Mouse (Mus musculus) yolk sac, embryonic 10.5 days (tissue): Measurements from ENCODE around the gene Dcps.

Source experiments
- DNase-seq: peaks from one replicate; pipeline ENCODE4 v3.0.0-alpha.2; 2017; ENCODE audit warnings: low spot score

The Dcps gene

DNA sequence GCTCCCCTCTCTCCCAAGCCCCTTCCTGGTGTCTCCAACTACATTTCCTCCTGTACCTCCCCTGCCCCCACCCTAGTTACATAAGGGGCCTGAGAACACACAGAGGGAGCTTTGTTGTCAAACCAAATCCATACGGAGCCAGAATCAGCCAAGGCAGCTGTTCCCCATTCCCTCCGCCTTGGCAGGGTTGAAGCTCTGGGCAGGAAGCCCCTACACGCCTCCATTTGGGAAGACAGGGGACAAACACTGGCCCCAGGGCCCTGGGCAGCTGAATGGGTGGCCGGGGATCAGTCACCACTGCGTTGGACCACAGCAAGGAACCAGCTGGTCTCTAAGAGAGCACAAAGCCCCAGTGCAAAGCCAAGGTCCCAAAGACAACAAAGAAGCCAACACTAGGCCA is 66.9 kb downstream of the Dcps start:
- no peak for DNase-seq

DNA sequence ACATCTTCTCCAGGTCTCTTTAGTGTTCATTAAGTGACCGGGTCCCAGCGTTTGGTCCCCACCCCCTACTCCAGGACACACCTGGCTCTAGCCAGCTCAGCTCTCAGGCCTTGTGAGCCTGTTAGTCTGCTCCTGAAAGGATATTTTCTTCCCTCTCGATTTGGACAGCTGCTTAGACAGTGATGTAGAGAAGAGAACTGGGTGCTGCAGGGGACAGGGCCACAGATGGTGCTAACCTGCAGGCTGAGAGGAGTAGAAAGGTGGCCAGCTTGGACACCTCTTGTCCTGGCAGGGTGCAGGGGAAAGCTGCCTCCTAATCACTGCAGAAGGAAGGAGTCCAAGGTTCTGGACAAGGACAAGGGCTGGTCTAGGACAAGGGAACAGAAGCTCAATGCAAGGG is 67.8 kb downstream of the Dcps start:
- DNase-seq, result no peak

- no peak for DNase-seq
Observed at GRCm38 (mm10) chr9:35107396-35107795, 68.5 kb downstream of the Dcps start.

DNA sequence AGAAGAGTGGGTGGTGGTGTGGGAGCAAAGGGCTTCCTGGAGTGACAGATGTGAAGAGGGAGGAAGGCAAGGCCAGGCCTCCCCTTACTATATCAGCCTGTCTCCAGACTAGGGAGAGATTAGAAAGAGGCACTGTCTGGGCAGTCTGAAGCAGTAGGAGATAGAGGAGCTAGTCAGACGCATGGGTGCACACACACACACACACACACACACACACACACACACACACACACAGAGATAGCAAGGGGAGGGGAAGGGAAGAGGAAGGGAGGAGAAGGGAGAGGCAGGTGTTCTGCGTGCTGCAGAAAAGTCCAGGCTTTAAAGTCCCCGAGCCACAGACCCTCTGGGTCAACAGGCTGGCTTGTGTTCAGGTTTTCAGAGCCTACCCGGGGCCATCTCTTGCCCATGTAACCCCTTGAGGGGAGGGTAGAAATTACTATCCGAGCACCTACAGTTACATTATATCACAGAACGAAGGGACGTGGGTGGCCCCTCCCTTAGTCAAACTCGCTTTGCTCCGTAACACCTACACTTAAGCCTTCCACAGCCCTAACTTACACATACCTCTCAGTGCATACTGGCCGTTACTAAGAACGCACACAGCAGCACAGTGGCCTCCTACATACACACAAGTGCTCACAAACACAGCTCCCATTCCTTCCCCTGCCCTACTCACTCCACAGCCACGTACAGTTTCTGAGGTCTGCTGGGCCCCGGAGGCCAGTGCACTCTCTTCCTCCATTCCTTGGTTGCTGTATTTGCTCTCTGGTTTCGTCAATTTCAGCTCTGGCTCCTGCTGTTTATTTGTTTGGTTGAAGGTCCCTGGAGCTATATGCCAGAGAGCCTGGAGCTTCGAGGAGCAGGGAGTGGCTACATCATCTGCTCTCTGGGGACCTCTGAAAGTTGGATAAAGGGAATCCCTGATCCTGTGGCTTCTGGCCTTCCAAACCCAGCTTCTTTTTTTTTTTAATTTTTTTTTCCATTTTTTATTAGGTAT is 69.7 kb downstream of the Dcps start:
- peak; percentile 36 for DNase-seq

DNA sequence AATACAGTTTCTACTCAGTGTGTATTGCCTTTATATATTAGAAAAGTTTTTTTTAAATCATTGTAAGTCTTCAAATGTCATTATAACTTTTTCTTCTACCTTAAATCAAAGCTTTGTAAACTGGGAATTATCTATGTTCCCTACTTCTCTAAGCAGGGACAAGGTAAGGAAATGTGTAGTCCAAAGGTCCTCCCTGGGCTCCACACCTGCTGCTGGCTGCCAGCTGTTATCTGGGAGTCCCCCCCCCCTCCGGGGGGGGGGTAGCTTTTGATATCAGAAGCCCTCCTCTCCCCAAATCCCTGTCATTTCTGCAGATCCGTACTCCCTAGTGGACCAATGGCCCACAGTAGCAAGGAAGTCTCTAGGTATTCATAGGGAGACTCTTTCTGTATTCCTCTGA is 70.4 kb downstream of the Dcps start:
- DNase-seq, result no peak

GRCm38 (mm10) chr9:35104711-35105110 is 71.2 kb downstream of the Dcps start:
- no peak for DNase-seq

DNA sequence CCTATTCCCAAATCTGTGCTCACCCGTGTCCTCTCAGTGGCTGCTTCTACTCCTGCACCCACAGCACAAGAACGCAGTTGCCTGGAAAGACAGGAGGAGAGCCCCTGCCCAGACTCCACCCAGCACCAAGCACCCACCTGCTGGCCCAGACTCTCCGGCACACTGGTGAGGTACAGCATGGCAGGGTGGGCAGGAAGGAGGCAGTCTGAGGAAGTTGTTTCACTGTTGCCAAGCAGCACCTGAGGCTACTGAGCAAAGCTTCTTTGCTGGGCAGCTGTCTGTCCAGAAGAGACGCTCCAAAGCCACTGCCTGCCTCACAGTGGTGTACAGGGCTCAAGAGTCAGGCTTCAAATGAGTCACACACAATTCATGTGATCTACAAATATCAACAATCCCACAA is 77.1 kb downstream of the Dcps start:
- no peak for DNase-seq

- DNase-seq, result no peak
Observed at GRCm38 (mm10) chr9:35097901-35098300, 78.0 kb downstream of the Dcps start.

DNA sequence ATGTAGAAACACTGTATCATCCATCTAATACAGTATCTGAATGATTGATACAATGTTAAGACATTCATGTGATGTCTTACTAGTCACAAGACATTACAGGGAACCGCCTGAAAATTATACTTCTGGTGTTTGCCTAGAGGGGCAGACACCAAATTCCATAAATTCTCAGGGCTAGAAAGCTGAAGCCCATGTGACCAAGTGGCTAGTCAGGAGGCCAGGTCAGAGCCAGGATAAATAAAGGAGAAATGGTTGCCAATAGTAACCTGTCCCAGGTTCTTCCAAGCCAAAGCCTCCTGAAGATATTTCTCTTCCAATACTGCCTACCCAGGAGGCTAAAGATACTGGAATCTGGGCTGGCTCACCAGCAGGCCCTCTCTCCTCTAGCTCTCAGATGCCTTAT is 80.1 kb downstream of the Dcps start:
- DNase-seq, result no peak

DNA sequence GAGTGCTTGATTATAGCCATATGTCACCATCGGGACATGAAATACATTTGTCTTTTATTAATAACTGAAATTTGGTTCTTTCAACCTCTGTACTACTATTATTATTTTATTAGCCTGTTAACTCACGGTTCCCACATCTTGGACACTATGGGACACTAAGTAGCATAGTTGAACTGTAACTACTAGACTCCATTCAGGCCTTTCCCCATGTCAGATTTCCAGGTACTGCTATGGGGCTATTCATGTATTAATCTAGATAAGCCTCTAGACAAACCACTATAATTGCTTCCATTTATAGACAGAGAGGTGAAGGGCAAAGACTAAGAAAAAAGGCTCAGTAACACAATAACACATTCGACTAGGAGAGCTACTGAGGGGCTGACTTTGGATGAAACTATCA is 82.5 kb downstream of the Dcps start:
- no peak for DNase-seq

- DNase-seq, result no peak
Observed at GRCm38 (mm10) chr9:35092904-35093303, 83.0 kb downstream of the Dcps start.
